Mouse (Mus musculus) heart, adult 8-10 months (tissue): ENCODE measurements around the gene Atp2a2. TPM values are rescaled to one million over a fixed set of nuclear protein-coding genes. Genes with fewer than 3 reads are reported as not detected.
"Not testable (repeated sequence)": the region's sequence is repeated elsewhere in the genome, so short reads cannot be mapped to it uniquely, and the experiment has no call there.

Source experiments
- DNase-seq: peaks from one replicate; pipeline ENCODE4 v3.0.0; 2022; ENCODE audit warnings: low spot score
- total RNA-seq, 4 experiments: library from RNA; stranded (reverse); gene quantifications; 2 replicates each; pipeline ENCODE4 v1.2.4; 2022

The Atp2a2 gene
- total RNA-seq, 4 experiments from 2014 or later, result 11,934 to 13,904 (median 12,774) TPM

DNA sequence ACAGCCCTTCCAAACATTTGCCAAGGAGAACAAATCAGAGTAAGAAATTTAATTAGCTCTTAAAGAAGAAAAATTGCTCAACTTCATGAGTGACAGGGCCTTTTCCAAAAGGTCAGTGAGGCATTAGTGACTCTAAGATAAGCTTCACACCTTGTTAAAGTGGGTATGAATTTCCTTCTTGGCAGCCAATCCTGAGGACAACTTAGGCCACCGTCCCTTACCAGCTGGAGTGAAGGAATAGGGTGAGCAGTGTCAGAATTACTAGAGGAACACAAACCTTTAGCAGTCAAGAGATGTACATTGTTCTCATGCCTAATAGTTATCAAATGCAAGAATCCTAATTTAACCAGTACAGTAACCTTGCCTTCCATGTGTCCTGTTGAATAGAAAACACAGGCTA lies 7.6 kb downstream of the Atp2a2 start:
- DNase-seq, result no peak

GRCm38 (mm10) chr5:122493035-122493434 lies 9.0 kb downstream of the Atp2a2 start:
- DNase-seq, result no peak

- no peak for DNase-seq
Measured at GRCm38 (mm10) chr5:122491385-122491784, 10.6 kb downstream of the Atp2a2 start.

- no peak for DNase-seq
Measured at GRCm38 (mm10) chr5:122490148-122490547, 11.9 kb downstream of the Atp2a2 start.

GRCm38 (mm10) chr5:122487825-122488224 lies 14.2 kb downstream of the Atp2a2 start:
- no peak for DNase-seq

- DNase-seq, result not testable (repeated sequence)
Measured at GRCm38 (mm10) chr5:122486243-122486642, 15.8 kb downstream of the Atp2a2 start.

- DNase-seq, result no peak
Measured at GRCm38 (mm10) chr5:122482733-122483391, 19.2 kb downstream of the Atp2a2 start.

- DNase-seq, result peak; percentile 64
Measured at GRCm38 (mm10) chr5:122481844-122482243, 20.2 kb downstream of the Atp2a2 start.

- DNase-seq, result no peak
Measured at GRCm38 (mm10) chr5:122479131-122479530, 22.9 kb downstream of the Atp2a2 start.

DNA sequence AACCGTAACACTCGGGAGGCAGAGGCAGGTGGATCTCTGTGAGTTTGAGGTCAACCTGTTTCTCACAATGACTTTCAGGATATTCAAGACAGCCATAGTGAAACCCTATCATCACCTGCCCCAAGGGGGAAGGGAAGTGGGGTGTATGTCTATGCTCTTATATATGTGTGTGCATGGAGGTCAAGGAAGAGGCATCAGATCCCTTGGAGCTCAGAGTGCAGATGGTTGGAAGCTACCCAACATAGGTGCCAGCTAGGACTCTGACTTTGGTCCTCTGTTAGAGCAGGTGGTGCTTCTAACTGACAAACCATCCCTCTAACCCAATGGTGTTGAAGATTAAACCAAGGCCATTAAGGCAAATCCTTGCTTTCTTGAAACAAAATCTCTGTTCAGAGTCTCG lies 24.5 kb downstream of the Atp2a2 start:
- DNase-seq, result no peak

DNA sequence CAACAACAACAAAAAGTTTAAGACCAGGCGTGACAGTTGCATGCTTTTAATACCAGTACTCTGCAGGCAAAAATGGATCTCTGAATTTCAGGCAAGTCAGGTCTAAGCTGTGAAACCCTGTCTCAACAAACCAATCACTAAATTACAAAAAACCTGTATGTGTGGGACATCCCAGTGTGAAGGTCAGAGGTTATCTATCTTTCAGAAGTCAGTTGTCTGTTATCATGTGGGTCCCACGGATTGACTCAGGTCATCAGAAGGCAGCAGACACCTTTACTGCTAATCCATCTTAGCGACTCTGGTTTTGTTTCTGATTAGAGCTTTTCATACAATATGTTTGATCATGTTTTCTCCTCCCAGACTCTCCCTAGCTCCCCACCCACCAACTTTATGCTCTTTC lies 25.9 kb downstream of the Atp2a2 start:
- DNase-seq, result no peak

- DNase-seq, result no peak
Measured at GRCm38 (mm10) chr5:122474643-122475363, 27.2 kb downstream of the Atp2a2 start.

DNA sequence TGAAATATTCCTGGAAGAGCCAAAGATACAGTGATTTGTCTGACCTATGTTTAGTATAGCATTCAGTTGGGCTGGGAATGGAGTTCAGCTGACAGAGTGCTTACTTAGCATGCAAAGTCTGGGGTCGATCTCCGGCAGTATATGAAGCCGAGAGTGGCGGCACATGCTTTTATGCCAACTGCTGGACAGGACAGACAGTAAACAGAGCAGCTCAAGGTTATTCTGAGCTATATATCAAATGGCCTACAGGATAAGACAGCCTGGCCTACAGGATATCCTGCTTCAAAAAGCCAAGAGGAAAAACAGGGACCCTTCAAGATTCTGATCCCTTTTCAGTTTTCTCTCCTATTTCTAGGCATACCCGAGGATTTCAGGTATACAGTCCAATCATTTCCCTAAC lies 30.4 kb downstream of the Atp2a2 start:
- no peak for DNase-seq

- no peak for DNase-seq
Measured at GRCm38 (mm10) chr5:122461431-122461830, 40.6 kb downstream of the Atp2a2 start.

DNA sequence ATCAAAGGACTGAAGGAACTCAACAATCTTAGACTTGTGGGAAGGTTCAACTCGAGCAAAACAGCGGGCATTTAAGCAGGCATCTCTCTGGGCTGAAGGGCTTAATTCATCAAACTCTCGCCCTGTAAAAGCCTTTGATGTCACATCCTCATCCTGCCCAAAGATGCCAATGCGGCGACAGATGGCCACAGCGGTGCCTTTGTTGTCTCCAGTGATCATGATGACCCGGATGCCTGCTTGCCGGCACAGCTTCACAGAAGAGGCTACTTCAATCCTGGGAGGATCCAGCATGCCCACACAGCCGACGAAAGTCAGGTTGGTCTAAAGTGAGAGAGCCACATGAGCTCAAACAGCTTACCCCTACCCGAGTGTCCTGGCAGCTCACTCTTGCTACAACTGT lies 41.4 kb downstream of the Atp2a2 start:
- DNase-seq, result no peak

- no peak for DNase-seq
Measured at GRCm38 (mm10) chr5:122459335-122459734, 42.7 kb downstream of the Atp2a2 start.

- DNase-seq, result no peak
Measured at GRCm38 (mm10) chr5:122458066-122458465, 44.0 kb downstream of the Atp2a2 start.

DNA sequence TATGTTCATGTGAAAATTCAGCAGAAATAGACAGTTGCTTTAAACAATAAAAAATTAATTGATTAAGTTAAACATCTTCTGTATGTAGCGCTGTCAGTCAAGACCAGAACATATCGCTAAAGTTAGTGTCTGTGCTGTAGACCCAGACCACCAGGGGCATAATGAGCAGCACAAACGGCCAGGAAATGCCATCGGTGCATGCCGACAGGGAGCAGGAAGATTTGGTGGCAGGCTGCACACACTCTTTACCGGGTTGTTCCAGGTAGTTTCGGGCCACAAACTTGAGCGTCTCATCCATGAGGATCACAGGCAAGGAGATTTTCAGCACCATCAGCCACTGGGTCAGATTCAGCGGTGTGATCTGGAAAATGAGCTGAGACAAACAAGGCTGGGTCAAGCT lies 45.0 kb downstream of the Atp2a2 start:
- DNase-seq, result not testable (repeated sequence)

GRCm38 (mm10) chr5:122455584-122455983 lies 46.4 kb downstream of the Atp2a2 start:
- no peak for DNase-seq

- no peak for DNase-seq
Measured at GRCm38 (mm10) chr5:122454883-122455282, 47.1 kb downstream of the Atp2a2 start.

- DNase-seq, result no peak
Measured at GRCm38 (mm10) chr5:122454442-122454841, 47.6 kb downstream of the Atp2a2 start.

GRCm38 (mm10) chr5:122453188-122453587 lies 48.8 kb downstream of the Atp2a2 start:
- no peak for DNase-seq

- no peak for DNase-seq
Measured at GRCm38 (mm10) chr5:122452194-122452593, 49.8 kb downstream of the Atp2a2 start.
